Mouse (Mus musculus): Measurements from ENCODE around the gene Astn1. TPM values are rescaled to one million over a fixed set of nuclear protein-coding genes. Genes with fewer than 3 reads are reported as not detected.

Gene Astn1
- polyA plus RNA-seq, 1 experiment from 2014 or later, result 4.5 TPM

GRCm38 (mm10) chr1:158656986-158657385 is 294.9 kb downstream of the Astn1 start:
- DNase-seq (ENCODE audit: low spot score), result no peak
- 88% methylated on average over 6 of the region's 6 CpGs for WGBS
- Histone ChIP-seq H3K4me2 (ENCODE audit: low read depth, severe bottlenecking) (no peak overlapping the region), H3K36me3 (ENCODE audit: control insufficient read depth, insufficient read depth, low read length) (no peaks in the 10 kb centered on the region), H3K27me3 (ENCODE audit: control insufficient read depth, insufficient read depth, low read length) (no peaks in the 10 kb centered on the region), H3K27ac (replicated peaks; ENCODE audit: low read depth, low read length) (no peak overlapping the region), H3K9me3 (ENCODE audit: control insufficient read depth, low read length) (no peaks in the 10 kb centered on the region), H3K9ac (ENCODE audit: low read length) (no peak overlapping the region), H3K4me1 (ENCODE audit: control insufficient read depth, insufficient read depth, low read length) (0 out of 2 replicates have a peak, but pooled peaks cover 5% of the 10 kb centered on the region), H3K4me3 (ENCODE audit: low read depth, low read length) (no peak overlapping the region)
- ATAC-seq (ENCODE audit: insufficient number of reproducible peaks, low FRiP score, low TSS enrichment, low read depth), result no peak

- no peak for DNase-seq (ENCODE audit: low spot score)
Measured at GRCm38 (mm10) chr1:158666001-158666400, 303.9 kb downstream of the Astn1 start.

DNA sequence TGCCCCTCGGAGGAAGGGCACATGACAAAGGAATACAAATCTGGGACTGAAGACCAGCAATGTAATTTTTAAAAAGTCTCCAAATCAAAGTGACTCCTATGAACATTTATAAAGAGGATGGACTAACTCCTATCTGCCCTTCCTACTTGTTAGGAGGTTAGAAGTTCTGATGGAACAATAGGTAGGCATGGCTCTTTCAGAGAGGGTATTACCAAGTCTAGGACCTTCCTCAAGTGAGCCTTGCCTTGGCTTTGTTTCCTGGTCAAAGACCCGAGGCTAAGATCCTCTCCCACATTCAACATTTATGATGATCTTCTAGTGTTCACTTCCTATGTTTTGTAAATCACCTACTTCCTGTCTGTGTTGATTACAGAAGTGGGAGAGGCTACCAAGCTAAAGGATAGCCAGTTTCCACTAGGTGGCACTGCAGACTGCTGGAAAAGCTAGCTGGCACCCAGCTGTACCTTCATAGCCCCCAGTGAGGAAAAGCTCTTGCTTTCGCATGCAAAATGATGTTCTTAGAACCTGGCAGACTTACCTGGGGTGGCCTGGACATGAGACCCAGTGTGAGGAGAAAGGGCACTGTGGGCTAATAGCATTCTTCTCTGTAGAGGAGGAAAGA is 308.0 kb downstream of the Astn1 start:
- WGBS, result 47% methylated on average over 3 of the region's 3 CpGs

More at GRCm38 (mm10) chr1:158666001-158666400, 303.9 kb downstream of the Astn1 start:
- Histone ChIP-seq H3K27ac (replicated peaks; ENCODE audit: low read depth, low read length) (no peak overlapping the region), H3K9ac (ENCODE audit: low read length) (no peak overlapping the region), H3K27me3 (ENCODE audit: control insufficient read depth, insufficient read depth, low read length) (no peaks in the 10 kb centered on the region), H3K4me2 (ENCODE audit: low read depth, severe bottlenecking) (no peak overlapping the region), H3K4me1 (ENCODE audit: control insufficient read depth, insufficient read depth, low read length) (no peaks in the 10 kb centered on the region), H3K9me3 (ENCODE audit: control insufficient read depth, low read length) (no peaks in the 10 kb centered on the region), H3K36me3 (ENCODE audit: control insufficient read depth, insufficient read depth, low read length) (no peaks in the 10 kb centered on the region), H3K4me3 (ENCODE audit: low read depth, low read length) (no peak overlapping the region)
- no peak for ATAC-seq (ENCODE audit: insufficient number of reproducible peaks, low FRiP score, low TSS enrichment, low read depth)
- 64% methylated on average over 3 of the region's 3 CpGs for WGBS

GRCm38 (mm10) chr1:158687726-158688125 is 325.7 kb downstream of the Astn1 start:
- Histone ChIP-seq H3K4me2 (ENCODE audit: low read depth, severe bottlenecking) (no peak overlapping the region), H3K9me3 (ENCODE audit: control insufficient read depth, low read length) (no peaks in the 10 kb centered on the region), H3K4me3 (ENCODE audit: low read depth, low read length) (no peak overlapping the region), H3K27me3 (ENCODE audit: control insufficient read depth, insufficient read depth, low read length) (no peaks in the 10 kb centered on the region), H3K4me1 (ENCODE audit: control insufficient read depth, insufficient read depth, low read length) (no peaks in the 10 kb centered on the region), H3K36me3 (ENCODE audit: control insufficient read depth, insufficient read depth, low read length) (no peaks in the 10 kb centered on the region), H3K27ac (replicated peaks; ENCODE audit: low read depth, low read length) (no peak overlapping the region), H3K9ac (ENCODE audit: low read length) (no peak overlapping the region)
- WGBS, result 67% methylated on average over 1 of the region's 1 CpGs
- ATAC-seq (ENCODE audit: insufficient number of reproducible peaks, low FRiP score, low TSS enrichment, low read depth) (no peak), DNase-seq (ENCODE audit: low spot score) (no peak)

More for the DNA sequence above, 308.0 kb downstream of the Astn1 start:
- Histone ChIP-seq H3K4me1 (ENCODE audit: control insufficient read depth, insufficient read depth, low read length) (no peaks in the 10 kb centered on the region), H3K9ac (ENCODE audit: low read length) (no peak overlapping the region), H3K4me3 (ENCODE audit: low read depth, low read length) (no peak overlapping the region), H3K4me2 (ENCODE audit: low read depth, severe bottlenecking) (no peak overlapping the region), H3K9me3 (ENCODE audit: control insufficient read depth, low read length) (no peaks in the 10 kb centered on the region), H3K27me3 (ENCODE audit: control insufficient read depth, insufficient read depth, low read length) (no peaks in the 10 kb centered on the region), H3K36me3 (ENCODE audit: control insufficient read depth, insufficient read depth, low read length) (no peaks in the 10 kb centered on the region), H3K27ac (replicated peaks; ENCODE audit: low read depth, low read length) (no peak overlapping the region)
- peak; percentile 76; the same call in 1 of the 2 replicates for ATAC-seq (ENCODE audit: insufficient number of reproducible peaks, low FRiP score, low TSS enrichment, low read depth)
- DNase-seq (ENCODE audit: low spot score), result peak; percentile 79

- H3K9ac ChIP-seq (ENCODE audit: low read length), result no peak overlapping the region
- DNase-seq (ENCODE audit: low spot score) (no peak), ATAC-seq (ENCODE audit: insufficient number of reproducible peaks, low FRiP score, low TSS enrichment, low read depth) (no peak)
- H3K36me3 ChIP-seq (ENCODE audit: control insufficient read depth, insufficient read depth, low read length), result no peaks in the 10 kb centered on the region
- H3K4me2 ChIP-seq (ENCODE audit: low read depth, severe bottlenecking), result no peak overlapping the region
- WGBS, result 64% methylated on average over 3 of the region's 3 CpGs
- no peaks in the 10 kb centered on the region for H3K27me3 ChIP-seq (ENCODE audit: control insufficient read depth, insufficient read depth, low read length)
- no peak overlapping the region for H3K4me3 ChIP-seq (ENCODE audit: low read depth, low read length)
- no peaks in the 10 kb centered on the region for H3K9me3 ChIP-seq (ENCODE audit: control insufficient read depth, low read length)
- H3K4me1 ChIP-seq (ENCODE audit: control insufficient read depth, insufficient read depth, low read length), result no peaks in the 10 kb centered on the region
- H3K27ac ChIP-seq (replicated peaks; ENCODE audit: low read depth, low read length), result no peak overlapping the region
Measured at GRCm38 (mm10) chr1:158697423-158697822, 335.4 kb downstream of the Astn1 start.

- 92% methylated on average over 10 of the region's 10 CpGs for WGBS
- Histone ChIP-seq H3K9ac (ENCODE audit: low read length) (no peak overlapping the region), H3K4me2 (ENCODE audit: low read depth, severe bottlenecking) (no peak overlapping the region), H3K4me3 (ENCODE audit: low read depth, low read length) (no peak overlapping the region), H3K27me3 (ENCODE audit: control insufficient read depth, insufficient read depth, low read length) (no peaks in the 10 kb centered on the region), H3K4me1 (ENCODE audit: control insufficient read depth, insufficient read depth, low read length) (no peaks in the 10 kb centered on the region), H3K36me3 (ENCODE audit: control insufficient read depth, insufficient read depth, low read length) (no peaks in the 10 kb centered on the region), H3K9me3 (ENCODE audit: control insufficient read depth, low read length) (no peaks in the 10 kb centered on the region), H3K27ac (replicated peaks; ENCODE audit: low read depth, low read length) (no peak overlapping the region)
- ATAC-seq (ENCODE audit: insufficient number of reproducible peaks, low FRiP score, low TSS enrichment, low read depth), result no peak
- no peak for DNase-seq (ENCODE audit: low spot score)
Measured at GRCm38 (mm10) chr1:158697859-158698569, 335.9 kb downstream of the Astn1 start.

DNA sequence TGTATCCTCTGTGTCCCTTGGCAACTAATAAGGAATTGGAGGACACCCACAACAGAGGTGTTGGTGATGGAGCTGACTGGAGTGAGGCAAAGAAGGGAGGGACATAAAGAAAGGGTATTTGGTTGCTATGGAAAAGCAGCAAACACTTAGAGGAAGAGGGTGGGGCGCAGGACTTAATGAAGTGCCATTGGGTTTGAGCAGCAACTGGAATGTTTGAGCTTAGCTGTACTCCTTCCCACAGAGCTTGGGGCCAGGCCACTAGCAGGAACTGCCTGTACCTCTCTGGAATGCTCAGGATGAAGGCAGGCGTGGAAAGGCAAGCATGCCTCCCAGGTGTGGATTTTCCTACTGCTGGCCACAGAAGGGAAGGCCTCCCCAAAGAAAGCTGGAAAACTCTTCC is 337.2 kb downstream of the Astn1 start:
- Histone ChIP-seq H3K4me2 (ENCODE audit: low read depth, severe bottlenecking) (no peak overlapping the region), H3K9me3 (ENCODE audit: control insufficient read depth, low read length) (no peaks in the 10 kb centered on the region), H3K9ac (ENCODE audit: low read length) (no peak overlapping the region), H3K36me3 (ENCODE audit: control insufficient read depth, insufficient read depth, low read length) (no peaks in the 10 kb centered on the region), H3K4me3 (ENCODE audit: low read depth, low read length) (no peak overlapping the region), H3K27ac (replicated peaks; ENCODE audit: low read depth, low read length) (no peak overlapping the region), H3K4me1 (ENCODE audit: control insufficient read depth, insufficient read depth, low read length) (no peaks in the 10 kb centered on the region), H3K27me3 (ENCODE audit: control insufficient read depth, insufficient read depth, low read length) (no peaks in the 10 kb centered on the region)
- ATAC-seq (ENCODE audit: insufficient number of reproducible peaks, low FRiP score, low TSS enrichment, low read depth) (no peak), DNase-seq (ENCODE audit: low spot score) (no peak)
- 80% methylated on average over 2 of the region's 2 CpGs for WGBS

DNA sequence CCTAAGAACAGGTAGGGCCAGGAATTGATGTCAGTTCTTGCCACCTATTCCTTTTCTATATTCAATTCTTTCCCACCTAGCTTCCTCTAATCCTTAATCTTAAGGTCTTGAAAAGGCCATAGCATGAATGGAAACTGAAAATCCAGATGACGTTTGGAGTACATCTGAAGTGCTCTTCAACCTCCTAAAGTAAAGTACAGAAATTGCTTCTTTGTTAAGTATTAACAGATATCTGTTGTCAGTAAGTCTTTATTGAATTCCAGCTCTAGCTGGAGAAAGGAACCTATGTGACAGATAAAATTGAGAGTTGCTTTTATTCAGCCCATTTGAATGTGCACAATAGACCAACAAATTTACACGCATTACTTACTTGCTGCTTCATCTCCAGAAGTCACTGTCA is 338.1 kb downstream of the Astn1 start:
- WGBS, result 82% methylated on average over 2 of the region's 2 CpGs
- Histone ChIP-seq H3K4me1 (ENCODE audit: control insufficient read depth, insufficient read depth, low read length) (no peaks in the 10 kb centered on the region), H3K9me3 (ENCODE audit: control insufficient read depth, low read length) (no peaks in the 10 kb centered on the region), H3K9ac (ENCODE audit: low read length) (no peak overlapping the region), H3K4me2 (ENCODE audit: low read depth, severe bottlenecking) (no peak overlapping the region), H3K27ac (replicated peaks; ENCODE audit: low read depth, low read length) (no peak overlapping the region), H3K36me3 (ENCODE audit: control insufficient read depth, insufficient read depth, low read length) (no peaks in the 10 kb centered on the region), H3K27me3 (ENCODE audit: control insufficient read depth, insufficient read depth, low read length) (no peaks in the 10 kb centered on the region), H3K4me3 (ENCODE audit: low read depth, low read length) (no peak overlapping the region)
- DNase-seq (ENCODE audit: low spot score), result no peak
- ATAC-seq (ENCODE audit: insufficient number of reproducible peaks, low FRiP score, low TSS enrichment, low read depth), result no peak

All from limb, embryonic 11.5 days (tissue).